18 mouse cellular contexts compared by ENCODE assay signal in genomic region chr13:108528343-108528742, GRCm38 (mm10).
"Had no signal": no experiment of that assay in that cellular context is flagged by ENCODE, and none has a peak within 500 bp of the region (broad histone marks: within the 10 kb centered on the region; RNA-seq: fewer than 3 reads in every experiment).

No protein-coding gene starts in this region.

- H3K27ac ChIP-seq: liver, embryonic 12.5 days; liver, embryonic 14.5 days; macrophage; midbrain, embryonic 12.5 days; midbrain, embryonic 15.5 days; neural tube, embryonic 12.5 days; stomach, embryonic 15.5 days; stomach, postnatal 0 days had no signal

- H3K4me3 ChIP-seq: liver, embryonic 12.5 days; megakaryocyte, embryonic 14.5 days; midbrain, embryonic 12.5 days; midbrain, embryonic 15.5 days; neural tube, embryonic 12.5 days; stomach, embryonic 15.5 days had no signal

- H3K36me3 ChIP-seq: liver, embryonic 12.5 days; midbrain, embryonic 12.5 days; midbrain, embryonic 15.5 days; neural tube, embryonic 12.5 days; stomach, embryonic 15.5 days had no signal

- H3K4me2 ChIP-seq: lung, embryonic 14.5 days; midbrain, embryonic 12.5 days; midbrain, embryonic 15.5 days; neural tube, embryonic 12.5 days; stomach, embryonic 15.5 days had no signal

- DNase-seq: lung, adult 18-20 months; lung, embryonic 14.5 days; lung, postnatal 14 days; lung, postnatal 36 days; right cerebral cortex, postnatal 14 days; spleen, adult 18-20 months; thymus, adult 2 months; thymus, postnatal 25 days; thymus, postnatal 4 days had no signal

- H3K9me3 ChIP-seq: liver, embryonic 12.5 days; megakaryocyte, embryonic 14.5 days; midbrain, embryonic 12.5 days; midbrain, embryonic 15.5 days; neural tube, embryonic 12.5 days; stomach, embryonic 15.5 days had no signal

- H3K9ac ChIP-seq: liver, embryonic 12.5 days; liver, embryonic 14.5 days; lung, embryonic 14.5 days; midbrain, embryonic 12.5 days; midbrain, embryonic 15.5 days; neural tube, embryonic 12.5 days; stomach, embryonic 15.5 days had no signal

- H3K27me3 ChIP-seq: liver, embryonic 12.5 days; megakaryocyte, embryonic 14.5 days; midbrain, embryonic 12.5 days; midbrain, embryonic 15.5 days; neural tube, embryonic 12.5 days; stomach, embryonic 15.5 days had no signal

- ATAC-seq: midbrain, embryonic 15.5 days had no signal

- H3K4me1 ChIP-seq: midbrain, embryonic 12.5 days; midbrain, embryonic 15.5 days; neural tube, embryonic 12.5 days; stomach, embryonic 15.5 days had no signal
